Mouse (Mus musculus) neutrophil, adult 65 days (primary cell): ENCODE measurements around the gene Cpne8. TPM values are rescaled to one million over a fixed set of nuclear protein-coding genes. Genes with fewer than 3 reads are reported as not detected.

ENCODE experiments used
- total RNA-seq: library from RNA; stranded (reverse); gene quantifications from 2 replicates; pipeline ENCODE4 v1.2.4, GENCODE M21; 2023

The Cpne8 gene
- 0.13 TPM in 1 of 2 replicates, not detected in the other for total RNA-seq

GRCm38 (mm10) chr15:90678985-90679759 lies at the start of gene Cpne8:
Gene Cpne8, minus strand, starts transcription at chr15:90679432.

